Mouse (Mus musculus): ENCODE measurements around the gene Ube2o. TPM values are rescaled to one million over a fixed set of nuclear protein-coding genes. Genes with fewer than 3 reads are reported as not detected.

Ube2o gene
- total RNA-seq (2021) = 100 to 1,000 TPM; 136 to 140 TPM

DNA sequence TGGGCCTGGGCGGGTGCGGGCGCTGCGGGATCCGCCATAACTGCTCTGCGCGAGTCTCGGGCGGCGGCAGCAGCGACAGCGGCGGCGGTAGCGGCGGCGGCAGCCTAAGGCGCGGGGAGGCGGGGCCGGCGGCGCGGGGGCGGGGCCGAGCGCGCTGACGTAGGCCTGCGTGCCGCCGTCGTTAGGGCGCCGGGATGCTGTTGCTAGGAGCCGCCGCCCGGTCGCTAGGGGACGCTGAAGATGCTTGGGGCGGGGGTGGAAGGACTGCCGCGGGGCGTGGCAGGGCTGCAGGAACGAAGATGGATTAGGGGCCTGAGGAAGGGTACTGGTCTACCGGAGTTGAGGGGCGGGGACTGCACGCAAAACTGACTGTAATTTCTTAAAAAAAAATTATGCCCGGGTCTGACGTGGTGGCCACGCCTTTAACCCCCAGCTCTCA is at the start of gene Ube2o:
Ube2o (minus strand) TSS at position 72 of the 439 bp plus-strand sequence.
- intact Hi-C loops (cut with DNase I) = no loop called here

DNA sequence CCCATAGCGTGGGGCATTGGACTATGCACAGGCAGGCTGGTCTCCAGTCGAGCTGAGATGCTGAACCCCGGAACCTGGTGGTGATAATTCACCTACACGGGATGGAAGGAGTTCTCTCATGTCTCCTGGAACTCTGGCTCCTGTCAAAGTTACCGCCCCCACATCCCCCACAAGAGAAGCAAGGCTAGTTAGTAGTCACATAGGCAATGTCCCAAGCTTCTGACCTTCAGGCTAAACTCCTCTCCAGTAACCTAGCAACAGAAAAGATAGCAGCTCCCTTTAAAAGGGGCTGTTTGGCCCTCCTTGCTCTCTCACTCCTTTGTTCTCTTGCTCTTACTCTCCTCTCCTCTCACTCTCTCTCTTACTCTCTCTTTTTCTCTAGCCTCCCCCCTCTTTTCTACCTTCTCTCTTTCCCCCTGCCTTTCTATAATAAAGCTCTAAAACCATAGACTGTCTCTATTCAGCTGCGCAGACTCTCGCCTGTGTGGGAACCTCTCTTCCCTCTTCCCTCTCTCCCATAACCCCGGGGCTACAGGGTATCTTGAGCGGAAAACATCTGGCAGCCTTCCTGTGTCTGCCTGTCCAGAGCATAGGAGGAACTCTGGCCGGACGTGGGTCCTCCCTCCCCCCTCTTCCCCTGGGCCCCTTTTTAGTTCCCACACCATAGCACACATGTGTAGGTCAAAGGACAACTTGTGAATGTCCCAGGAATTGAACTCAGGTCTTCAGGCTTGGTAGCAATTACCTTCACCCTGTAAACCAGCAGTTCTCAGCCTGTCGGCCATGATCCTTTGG is 49.1 kb upstream of the Ube2o start:
- intact Hi-C loops (cut with DNase I) = no loop called here
- DNase-seq (ENCODE audit: extremely low spot score in 1 of 2, low spot score in 2 of 2) = no peak

More for the DNA sequence above, at the start of gene Ube2o:
- peak; percentile 83 to 93 for DNase-seq (ENCODE audit: extremely low spot score in 1 of 2, low spot score in 2 of 2)

DNA sequence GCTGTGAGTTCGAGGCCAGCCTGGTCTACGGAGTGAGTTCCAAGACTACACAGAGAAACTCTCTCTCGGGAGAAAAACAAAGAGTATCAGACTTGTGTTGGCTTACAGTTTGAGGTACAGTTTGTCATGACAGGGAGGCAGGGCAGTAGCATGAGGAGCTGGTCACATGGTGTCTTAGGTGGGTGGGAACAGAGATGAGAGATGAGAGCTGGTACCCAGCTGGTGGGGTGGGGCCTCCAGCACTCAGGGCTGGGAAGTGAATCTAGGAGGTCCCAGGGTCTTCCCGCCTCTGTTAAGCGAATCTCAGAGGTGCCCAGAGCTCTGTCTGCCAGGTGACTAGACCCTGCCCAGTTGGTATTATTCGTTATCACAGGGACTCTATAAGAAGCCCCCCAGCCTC is 48.2 kb upstream of the Ube2o start:
- intact Hi-C loops (cut with DNase I) = loop anchor here (5.0 to 10.0 kb wide), 2 partner anchors 42 to 135 kb away; partner anchors contain the start of genes Aanat and Prpsap1

DNA sequence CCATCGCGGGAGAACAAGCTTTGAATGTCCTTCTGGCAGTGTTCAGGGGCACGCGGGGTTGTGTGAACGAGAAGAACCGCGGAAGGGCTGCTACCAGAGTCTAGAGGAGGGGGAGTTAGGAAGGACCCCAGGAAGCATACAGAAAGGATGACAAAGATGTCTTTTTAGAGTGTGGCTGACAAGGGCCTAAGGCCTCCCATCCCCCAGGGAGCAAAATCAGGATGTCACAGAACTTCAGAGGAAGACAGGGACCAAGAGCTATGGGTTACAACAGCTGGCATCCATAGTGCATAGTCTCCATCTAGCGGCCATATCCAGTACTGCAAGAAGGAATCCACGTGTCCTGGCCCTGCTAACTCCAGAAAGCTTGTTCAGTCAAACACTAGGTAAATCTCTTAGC is 47.5 kb upstream of the Ube2o start:
- peak; percentile 84 to 86 for DNase-seq (ENCODE audit: extremely low spot score in 1 of 2, low spot score in 2 of 2)
- intact Hi-C loops (cut with DNase I) = loop anchor here (5.0 to 10.0 kb wide), 2 partner anchors 41 to 134 kb away; partner anchors contain the start of genes Aanat and Prpsap1

More for the DNA sequence above, 48.2 kb upstream of the Ube2o start:
- DNase-seq (ENCODE audit: extremely low spot score in 1 of 2, low spot score in 2 of 2) = no peak

- DNase-seq (ENCODE audit: extremely low spot score in 1 of 2, low spot score in 2 of 2) = no peak
- intact Hi-C loops (cut with DNase I) = loop anchor here (5.0 to 10.0 kb wide), 2 partner anchors 40 to 133 kb away; partner anchors contain the start of genes Aanat and Prpsap1
Observed at GRCm38 (mm10) chr11:116627072-116628020, 46.1 kb upstream of the Ube2o start.

DNA sequence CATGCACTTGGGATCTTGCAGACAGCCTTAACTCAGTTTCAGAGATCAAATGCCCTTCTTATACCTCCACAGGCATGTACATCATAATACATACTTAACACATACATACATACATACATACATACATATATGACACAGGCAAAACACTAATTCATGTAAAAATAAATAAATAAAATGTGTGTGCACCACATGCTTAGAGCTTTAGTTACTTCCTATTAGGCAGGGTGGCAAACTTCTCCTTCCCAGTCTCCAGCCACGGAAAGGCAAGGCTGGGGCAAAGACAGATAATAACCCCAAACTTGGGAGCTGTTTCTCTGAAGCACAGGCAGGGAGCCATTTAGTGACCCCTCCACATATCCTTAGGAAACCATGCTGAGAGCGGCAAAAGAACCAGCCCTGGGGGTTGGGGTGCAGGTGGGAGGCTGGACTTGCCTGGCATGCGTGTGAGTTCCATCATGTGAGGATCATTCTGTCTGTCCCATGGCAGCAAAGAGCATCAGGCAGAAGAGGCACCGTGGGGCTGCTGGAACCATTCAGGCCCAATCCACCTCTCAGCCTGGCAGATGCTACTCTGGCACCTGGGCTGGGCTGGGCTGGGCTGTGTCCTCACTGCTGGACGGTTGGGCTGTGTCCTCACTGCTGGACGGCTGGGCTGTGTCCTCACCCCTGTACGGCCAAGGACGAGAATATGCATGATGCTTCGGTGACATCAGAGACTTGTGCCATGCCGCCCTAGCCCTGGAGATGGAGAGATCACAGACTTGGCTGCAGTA is 45.2 kb upstream of the Ube2o start, which contains the start of gene Rhbdf2:
Rhbdf2 (minus strand) TSS at position 721 of the 773 bp plus-strand sequence.
- intact Hi-C loops (cut with DNase I) = loop anchor here (5.0 to 10.0 kb wide), 2 partner anchors 39 to 132 kb away; partner anchors contain the start of genes Aanat and Prpsap1
- DNase-seq (ENCODE audit: extremely low spot score in 1 of 2, low spot score in 2 of 2) = no peak

GRCm38 (mm10) chr11:116625081-116626000 is 44.1 kb upstream of the Ube2o start:
- intact Hi-C loops (cut with DNase I) = loop anchor here (5.0 to 10.0 kb wide), 2 partner anchors 38 to 131 kb away; partner anchors contain the start of genes Aanat and Prpsap1
- no peak for DNase-seq (ENCODE audit: extremely low spot score in 1 of 2, low spot score in 2 of 2)

DNA sequence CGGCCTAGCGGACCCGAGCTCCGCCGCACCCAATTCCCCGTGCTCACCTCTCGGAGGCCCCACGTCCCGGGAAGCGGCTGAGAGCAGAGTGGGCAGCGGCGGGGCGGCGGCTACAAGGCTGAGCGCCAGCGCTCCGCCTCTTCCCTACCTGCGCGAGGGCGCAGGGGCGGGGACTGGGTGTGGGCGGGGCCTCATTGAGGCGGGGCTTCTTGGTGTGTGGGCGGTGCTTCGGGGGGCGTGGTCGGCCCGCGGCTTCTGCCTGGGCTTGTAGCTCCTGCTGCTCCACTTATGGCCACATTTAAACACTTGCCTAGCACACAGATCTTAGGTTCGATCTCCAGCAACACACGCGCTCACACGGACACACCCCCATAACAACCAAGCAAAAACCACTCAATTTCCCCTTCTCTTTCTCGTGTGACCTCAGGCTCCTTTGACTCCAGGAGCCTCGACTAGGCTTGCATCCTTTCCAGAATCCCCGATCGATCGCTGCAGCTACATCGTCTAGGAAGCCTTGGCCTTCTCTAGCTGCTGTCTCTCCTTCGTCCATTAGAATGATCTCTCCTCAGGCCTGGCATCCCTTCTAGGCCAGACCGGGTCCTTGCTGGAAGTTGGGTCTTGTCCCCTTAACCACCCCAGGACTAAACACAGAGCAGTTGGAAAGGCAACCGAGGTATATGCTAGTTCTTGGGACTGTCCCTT is 43.0 kb upstream of the Ube2o start:
- DNase-seq (ENCODE audit: extremely low spot score in 1 of 2, low spot score in 2 of 2) = peak in 1 of 2 experiments; percentile 61
- intact Hi-C loops (cut with DNase I) = loop anchor here (10.0 kb wide), 1 partner anchor 129 kb away; the partner anchor contains the start of gene Prpsap1

DNA sequence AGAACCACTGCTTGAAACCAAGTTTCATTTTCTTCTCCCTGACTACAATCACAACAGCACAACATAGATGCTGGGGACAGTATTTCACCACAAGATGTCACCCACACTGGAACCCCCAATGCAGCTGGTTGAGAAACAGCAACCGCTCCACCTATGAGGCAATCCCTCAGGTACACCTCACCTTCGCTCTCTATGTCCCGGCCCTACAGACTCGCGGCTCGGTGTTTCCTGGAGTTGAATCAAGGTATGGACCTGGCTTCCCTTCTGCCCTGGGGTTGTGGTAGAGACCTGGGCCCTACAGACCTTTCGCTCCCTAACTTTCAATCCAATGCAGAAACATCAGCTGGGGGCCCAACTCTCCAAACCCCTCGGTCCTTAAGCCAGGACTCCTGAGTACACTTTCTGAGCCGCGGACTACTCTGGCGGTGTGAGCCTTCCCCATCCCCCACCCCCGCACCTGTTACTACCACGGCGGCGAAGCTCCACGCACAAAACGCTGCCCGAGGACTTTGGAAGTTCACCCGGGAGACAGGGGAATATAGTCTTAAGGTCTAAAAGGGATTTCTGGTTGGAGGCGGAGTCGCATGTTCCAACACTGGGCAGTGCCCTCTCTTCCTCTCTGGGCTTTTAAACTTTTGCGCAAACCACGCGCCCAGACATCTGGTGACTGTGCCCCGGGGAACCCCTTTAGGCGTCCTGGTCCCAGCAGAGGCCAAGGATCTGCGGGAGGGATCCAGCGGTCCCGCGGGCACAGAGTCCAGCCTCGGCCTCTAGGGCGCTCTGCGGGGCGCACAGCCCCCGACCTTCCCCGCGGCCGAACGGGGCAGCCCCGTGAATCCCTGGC is 42.3 kb upstream of the Ube2o start:
- intact Hi-C loops (cut with DNase I) = loop anchor here (10.0 kb wide), 1 partner anchor 129 kb away; the partner anchor contains the start of gene Prpsap1
- no peak for DNase-seq (ENCODE audit: extremely low spot score in 1 of 2, low spot score in 2 of 2)

GRCm38 (mm10) chr11:116621258-116621704 is 40.0 kb upstream of the Ube2o start:
- DNase-seq (ENCODE audit: extremely low spot score in 1 of 2, low spot score in 2 of 2) = peak in 1 of 2 experiments; percentile 66
- intact Hi-C loops (cut with DNase I) = loop anchor here (10.0 kb wide), 1 partner anchor 126 kb away; the partner anchor contains the start of gene Prpsap1

DNA sequence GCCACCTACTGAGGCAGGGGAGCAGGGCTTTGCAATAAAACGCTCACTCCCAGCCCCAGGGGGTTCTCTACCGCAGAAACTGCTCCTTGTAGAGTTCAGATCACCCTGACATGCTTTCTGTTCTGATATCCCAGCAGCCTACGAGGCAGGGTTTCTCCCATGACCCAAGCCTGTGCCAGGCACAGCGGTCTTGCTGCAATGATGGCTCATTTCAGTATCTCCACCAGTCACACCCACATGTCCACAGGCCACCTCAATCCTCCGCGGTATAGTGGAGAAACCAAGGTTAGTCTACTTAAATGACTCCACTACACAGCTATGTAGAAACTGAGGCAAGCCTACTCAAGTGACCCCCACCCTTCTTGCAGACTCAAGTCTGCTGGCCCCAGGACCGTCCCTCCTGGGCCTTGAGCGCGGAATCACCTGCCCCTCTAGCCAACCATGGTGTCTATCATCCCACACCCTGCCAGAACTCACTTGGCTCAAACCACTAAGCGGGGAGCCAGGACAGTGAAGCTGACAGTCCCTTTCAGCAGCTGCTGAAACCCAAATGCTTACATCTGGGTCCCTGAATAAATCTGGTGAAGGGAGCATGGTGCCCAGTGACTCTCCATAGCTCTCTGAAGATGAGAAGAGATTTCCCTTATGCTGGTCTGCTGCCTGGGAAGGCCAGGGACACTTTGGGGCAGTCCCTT is 39.5 kb upstream of the Ube2o start:
- no peak for DNase-seq (ENCODE audit: extremely low spot score in 1 of 2, low spot score in 2 of 2)
- intact Hi-C loops (cut with DNase I) = loop anchor here (10.0 kb wide), 1 partner anchor 126 kb away; the partner anchor contains the start of gene Prpsap1

- intact Hi-C loops (cut with DNase I) = loop anchor here (10.0 kb wide), 1 partner anchor 125 kb away; the partner anchor contains the start of gene Prpsap1
- DNase-seq (ENCODE audit: extremely low spot score in 1 of 2, low spot score in 2 of 2) = no peak
Observed at GRCm38 (mm10) chr11:116620073-116620472, 38.8 kb upstream of the Ube2o start.

DNA sequence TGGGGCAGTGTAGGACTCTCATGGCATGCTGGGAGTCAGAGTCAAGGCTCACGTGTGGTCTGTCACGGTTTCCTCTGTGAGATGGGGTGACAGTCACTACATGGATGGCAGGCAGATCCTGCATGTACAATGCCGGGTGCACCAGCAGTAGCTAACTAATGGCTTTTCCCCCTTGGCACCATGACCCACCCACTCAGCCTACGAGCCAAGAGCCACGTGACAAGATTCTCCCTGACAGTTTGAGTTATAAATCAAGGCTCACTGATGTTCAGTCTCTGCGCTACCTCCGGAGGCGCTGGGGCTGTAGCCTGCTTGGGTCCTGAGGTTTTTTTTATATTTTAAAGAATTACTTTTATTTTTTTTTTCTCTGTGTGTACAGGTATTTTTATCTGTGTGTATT is 38.3 kb upstream of the Ube2o start:
- intact Hi-C loops (cut with DNase I) = no loop called here

GRCm38 (mm10) chr11:116619156-116619555 is 37.9 kb upstream of the Ube2o start:
- DNase-seq (ENCODE audit: extremely low spot score in 1 of 2, low spot score in 2 of 2) = no peak
- intact Hi-C loops (cut with DNase I) = no loop called here

More for the DNA sequence above, 38.3 kb upstream of the Ube2o start:
- no peak for DNase-seq (ENCODE audit: extremely low spot score in 1 of 2, low spot score in 2 of 2)

DNA sequence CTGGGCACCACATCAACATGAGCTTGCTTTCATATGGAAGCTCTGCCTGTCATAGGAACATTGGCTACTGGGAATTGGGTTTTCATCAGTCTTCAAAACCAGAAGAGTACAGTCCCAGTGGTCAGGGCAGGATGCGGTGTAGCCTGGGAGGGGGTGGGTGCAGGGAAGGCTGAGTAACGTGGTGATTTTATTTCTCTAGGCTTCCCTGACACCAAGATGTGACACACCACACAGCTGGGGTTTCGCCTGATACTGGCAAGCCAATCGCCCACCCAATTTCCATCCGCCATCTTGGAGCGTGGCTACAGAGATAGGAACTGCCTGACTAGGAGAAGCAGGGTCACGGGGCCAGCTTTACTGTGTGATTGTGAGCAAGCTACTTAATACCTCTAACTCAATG is 37.4 kb upstream of the Ube2o start:
- intact Hi-C loops (cut with DNase I) = no loop called here
- no peak for DNase-seq (ENCODE audit: extremely low spot score in 1 of 2, low spot score in 2 of 2)
